ENCODE assay signal across 19 mouse cellular contexts in genomic region chr7:36949511-36949910, GRCm38 (mm10).
DNase-seq lines count a peak whose midpoint lies in the region; ATAC-seq and TF ChIP-seq lines count a peak whose summit lies in the region.
"Had no signal": no experiment of that assay in that cellular context is flagged by ENCODE, and none has a peak within 500 bp of the region (broad histone marks: within the 10 kb centered on the region; RNA-seq: fewer than 3 reads in every experiment).

No protein-coding gene starts in this region.

- ATAC-seq in forebrain, postnatal 0 days: peak; percentile 27; the same call in 1 of the 2 replicates
- no peak for ATAC-seq in forebrain, embryonic 11.5 days (replicated peaks; ENCODE audit: low FRiP score)
- ATAC-seq in heart, postnatal 0 days (ENCODE audit: insufficient read depth, low read depth): peak; percentile 71
- peak; percentile 31; the same call in 1 of the 2 replicates for ATAC-seq in stomach, embryonic 15.5 days (ENCODE audit: insufficient read depth, low FRiP score, low read depth)
- ATAC-seq in stomach, postnatal 0 days (ENCODE audit: low FRiP score, low TSS enrichment): no peak
- ATAC-seq: liver, embryonic 12.5 days had no signal

- no peak overlapping the region for H3K27ac ChIP-seq in forebrain, postnatal 0 days (ENCODE audit: low read depth, low read length)
- H3K27ac ChIP-seq in forebrain, embryonic 11.5 days (ENCODE audit: low read depth, low read length): no peak overlapping the region
- peak overlapping the region; percentile 57 for H3K27ac ChIP-seq in heart, postnatal 0 days (ENCODE audit: low read depth)
- H3K27ac ChIP-seq in stomach, embryonic 15.5 days: no peak overlapping the region
- H3K27ac ChIP-seq in stomach, postnatal 0 days (replicated peaks): no peak overlapping the region
- H3K27ac ChIP-seq: embryonic facial prominence, embryonic 13.5 days; kidney, postnatal 0 days; limb, embryonic 12.5 days; liver, embryonic 12.5 days had no signal

- no peak for TF ChIP-seq CTCF in forebrain, postnatal 0 days (IDR thresholded peaks at IDR 0.05; ENCODE audit: low read depth)
- TF ChIP-seq CTCF in heart, postnatal 0 days (IDR thresholded peaks at IDR 0.05; ENCODE audit: low read depth): no peak
- TF ChIP-seq CTCF in stomach, postnatal 0 days (IDR thresholded peaks at IDR 0.05; ENCODE audit: low read depth): no peak

- WGBS in forebrain, postnatal 0 days: 35% methylated on average over 10 of the region's 10 CpGs
- 61% methylated on average over 10 of the region's 10 CpGs for WGBS in forebrain, embryonic 11.5 days
- WGBS in heart, postnatal 0 days: 31% methylated on average over 10 of the region's 10 CpGs
- 54% methylated on average over 10 of the region's 10 CpGs for WGBS in stomach, embryonic 15.5 days
- WGBS in stomach, postnatal 0 days: 50% methylated on average over 10 of the region's 10 CpGs

- no peaks in the 10 kb centered on the region for H3K36me3 ChIP-seq in forebrain, postnatal 0 days (ENCODE audit: insufficient read depth)
- no peaks in the 10 kb centered on the region for H3K36me3 ChIP-seq in forebrain, embryonic 11.5 days (ENCODE audit: control insufficient read depth, insufficient read depth, low read length)
- H3K36me3 ChIP-seq in heart, postnatal 0 days (replicated peaks; ENCODE audit: control insufficient read depth, insufficient read depth, low read length): no peaks in the 10 kb centered on the region
- H3K36me3 ChIP-seq in stomach, embryonic 15.5 days: no peaks in the 10 kb centered on the region
- no peaks in the 10 kb centered on the region for H3K36me3 ChIP-seq in stomach, postnatal 0 days (ENCODE audit: control insufficient read depth, insufficient read depth, low read length)
- H3K36me3 ChIP-seq: embryonic facial prominence, embryonic 13.5 days; limb, embryonic 12.5 days; liver, embryonic 12.5 days had no signal

- intact Hi-C loops in heart, postnatal 25 days (cut with DNase I): no loop called here

- no peaks in the 10 kb centered on the region for H3K9me3 ChIP-seq in forebrain, postnatal 0 days (ENCODE audit: low read length)
- H3K9me3 ChIP-seq in forebrain, embryonic 11.5 days (ENCODE audit: control insufficient read depth, low read length): no peaks in the 10 kb centered on the region
- H3K9me3 ChIP-seq in heart, postnatal 0 days (replicated peaks; ENCODE audit: control insufficient read depth, low read length): no peaks in the 10 kb centered on the region
- H3K9me3 ChIP-seq in stomach, embryonic 15.5 days: no peaks in the 10 kb centered on the region
- no peaks in the 10 kb centered on the region for H3K9me3 ChIP-seq in stomach, postnatal 0 days (ENCODE audit: control insufficient read depth, low read length)
- H3K9me3 ChIP-seq: embryonic facial prominence, embryonic 13.5 days; limb, embryonic 12.5 days; liver, embryonic 12.5 days had no signal

- 0 out of 2 replicates have a peak, but pooled peaks have one; percentile 39 for TF ChIP-seq EP300 in heart, postnatal 0 days (IDR thresholded peaks at IDR 0.05; ENCODE audit: low read depth)
- no peak for TF ChIP-seq EP300 in stomach, postnatal 0 days (optimal IDR thresholded peaks at IDR 0.05)

- no peak overlapping the region for H3K4me3 ChIP-seq in forebrain, postnatal 0 days (ENCODE audit: low read depth, low read length)
- H3K4me3 ChIP-seq in forebrain, embryonic 11.5 days (ENCODE audit: low read depth, low read length): no peak overlapping the region
- H3K4me3 ChIP-seq in heart, postnatal 0 days (ENCODE audit: low read depth, low read length): no peak overlapping the region
- H3K4me3 ChIP-seq in stomach, embryonic 15.5 days (replicated peaks): no peak overlapping the region
- H3K4me3 ChIP-seq in stomach, postnatal 0 days (ENCODE audit: low read depth, low read length): no peak overlapping the region
- H3K4me3 ChIP-seq: embryonic facial prominence, embryonic 13.5 days; limb, embryonic 12.5 days; liver, embryonic 12.5 days; megakaryocyte, embryonic 14.5 days; myocyte had no signal

- H3K27me3 ChIP-seq in forebrain, postnatal 0 days (ENCODE audit: insufficient read depth, low read length): no peaks in the 10 kb centered on the region
- H3K27me3 ChIP-seq in forebrain, embryonic 11.5 days (ENCODE audit: control insufficient read depth, insufficient read depth, low read length): no peaks in the 10 kb centered on the region
- no peaks in the 10 kb centered on the region for H3K27me3 ChIP-seq in heart, postnatal 0 days (ENCODE audit: control insufficient read depth, insufficient read depth, low read length)
- no peaks in the 10 kb centered on the region for H3K27me3 ChIP-seq in stomach, embryonic 15.5 days (replicated peaks)
- no peaks in the 10 kb centered on the region for H3K27me3 ChIP-seq in stomach, postnatal 0 days (ENCODE audit: control insufficient read depth, insufficient read depth, low read length)
- H3K27me3 ChIP-seq: limb, embryonic 12.5 days; liver, embryonic 12.5 days; megakaryocyte, embryonic 14.5 days had no signal

- H3K4me2 ChIP-seq in forebrain, postnatal 0 days (ENCODE audit: low read depth): no peak overlapping the region
- no peak overlapping the region for H3K4me2 ChIP-seq in forebrain, embryonic 11.5 days (ENCODE audit: low read depth, low read length, severe bottlenecking)
- H3K4me2 ChIP-seq in heart, postnatal 0 days (ENCODE audit: low read depth, low read length): no peak overlapping the region
- no peak overlapping the region for H3K4me2 ChIP-seq in stomach, embryonic 15.5 days
- no peak overlapping the region for H3K4me2 ChIP-seq in stomach, postnatal 0 days (replicated peaks; ENCODE audit: low read depth)
- H3K4me2 ChIP-seq: embryonic facial prominence, embryonic 13.5 days; limb, embryonic 12.5 days; liver, embryonic 12.5 days had no signal

- H3K4me1 ChIP-seq in forebrain, postnatal 0 days (ENCODE audit: insufficient read depth): peaks cover 4% of the 10 kb centered on the region; the same call in 1 of the 2 replicates
- H3K4me1 ChIP-seq in forebrain, embryonic 11.5 days (replicated peaks; ENCODE audit: control insufficient read depth, insufficient read depth, low read length): no peaks in the 10 kb centered on the region
- H3K4me1 ChIP-seq in heart, postnatal 0 days (ENCODE audit: control insufficient read depth, insufficient read depth): peaks cover 13% of the 10 kb centered on the region
- H3K4me1 ChIP-seq in stomach, embryonic 15.5 days: no peaks in the 10 kb centered on the region
- no peaks in the 10 kb centered on the region for H3K4me1 ChIP-seq in stomach, postnatal 0 days (replicated peaks; ENCODE audit: control insufficient read depth, insufficient read depth)
- H3K4me1 ChIP-seq: embryonic facial prominence, embryonic 13.5 days; liver, embryonic 12.5 days; megakaryocyte, embryonic 14.5 days had no signal

- DNase-seq in forebrain, postnatal 0 days: no peak
- no peak for DNase-seq in forebrain, embryonic 11.5 days (ENCODE audit: low spot score)
- peak; percentile 52 for DNase-seq in heart, postnatal 0 days (ENCODE audit: low spot score)
- no peak for DNase-seq in heart, postnatal 25 days (ENCODE audit: low spot score)
- DNase-seq in stomach, postnatal 0 days (ENCODE audit: low spot score): no peak
- no peak for DNase-seq in left cerebral cortex, adult 8-10 months (ENCODE audit: low spot score in 2 of 2)
- DNase-seq: adrenal gland, adult 2 months; cerebellum, adult 9-10 months; gastrocnemius, postnatal 14 days; kidney, adult 18-20 months; lung, adult 2 months; right cerebral cortex, postnatal 14 days had no signal

- H3K9ac ChIP-seq in forebrain, postnatal 0 days: no peak overlapping the region
- no peak overlapping the region for H3K9ac ChIP-seq in forebrain, embryonic 11.5 days (ENCODE audit: low read length)
- H3K9ac ChIP-seq in heart, postnatal 0 days (replicated peaks; ENCODE audit: low read depth, low read length): no peak overlapping the region
- H3K9ac ChIP-seq in stomach, embryonic 15.5 days: no peak overlapping the region
- H3K9ac ChIP-seq in stomach, postnatal 0 days (ENCODE audit: low read length): no peak overlapping the region
- H3K9ac ChIP-seq: embryonic facial prominence, embryonic 13.5 days; limb, embryonic 12.5 days; liver, embryonic 12.5 days had no signal

Comparison
In these comparisons a context has a peak if more than half of its experiments do, and no peak if none do; other contexts are left out.
1. ATAC-seq: peak in forebrain, postnatal 0 days (single experiment), heart, postnatal 0 days (single experiment) and stomach, embryonic 15.5 days (single experiment); none in forebrain, embryonic 11.5 days (single experiment) and stomach, postnatal 0 days (single experiment).